Mouse (Mus musculus): ENCODE results near the gene Cd38.

DNA sequence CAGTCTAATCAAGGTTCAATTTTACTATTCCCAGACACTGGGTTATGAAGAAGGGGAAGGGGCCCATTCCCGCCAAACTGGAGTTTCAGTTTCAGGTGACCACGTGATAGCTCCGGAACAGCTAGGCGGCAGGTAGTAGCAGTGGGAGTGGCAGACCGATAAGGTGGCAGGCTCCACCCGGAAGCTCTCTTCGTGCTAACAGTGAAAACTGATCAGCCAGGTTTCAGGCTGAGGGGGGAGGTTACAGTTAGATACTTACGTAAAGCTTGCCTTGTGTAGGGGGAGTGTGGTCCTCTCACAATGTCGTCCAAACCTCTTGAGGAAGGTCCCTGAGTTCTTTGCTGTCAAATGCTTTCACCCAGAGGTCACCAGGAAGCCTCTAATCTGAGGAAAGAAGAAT is 40.9 kb downstream of the Cd38 start:
- no peak for TF ChIP-seq CTCF (IDR thresholded peaks at IDR 0.05; ENCODE audit: borderline replicate concordance, control insufficient read depth, extremely low read depth, insufficient read depth, low read length, poor library complexity)
- no peak for TF ChIP-seq POLR2A (IDR thresholded peaks at IDR 0.05; ENCODE audit: control insufficient read depth, extremely low read depth, insufficient read depth, low read length, poor library complexity)
